Mouse (Mus musculus): ENCODE results near the gene Praf2.

The Praf2 gene

DNA sequence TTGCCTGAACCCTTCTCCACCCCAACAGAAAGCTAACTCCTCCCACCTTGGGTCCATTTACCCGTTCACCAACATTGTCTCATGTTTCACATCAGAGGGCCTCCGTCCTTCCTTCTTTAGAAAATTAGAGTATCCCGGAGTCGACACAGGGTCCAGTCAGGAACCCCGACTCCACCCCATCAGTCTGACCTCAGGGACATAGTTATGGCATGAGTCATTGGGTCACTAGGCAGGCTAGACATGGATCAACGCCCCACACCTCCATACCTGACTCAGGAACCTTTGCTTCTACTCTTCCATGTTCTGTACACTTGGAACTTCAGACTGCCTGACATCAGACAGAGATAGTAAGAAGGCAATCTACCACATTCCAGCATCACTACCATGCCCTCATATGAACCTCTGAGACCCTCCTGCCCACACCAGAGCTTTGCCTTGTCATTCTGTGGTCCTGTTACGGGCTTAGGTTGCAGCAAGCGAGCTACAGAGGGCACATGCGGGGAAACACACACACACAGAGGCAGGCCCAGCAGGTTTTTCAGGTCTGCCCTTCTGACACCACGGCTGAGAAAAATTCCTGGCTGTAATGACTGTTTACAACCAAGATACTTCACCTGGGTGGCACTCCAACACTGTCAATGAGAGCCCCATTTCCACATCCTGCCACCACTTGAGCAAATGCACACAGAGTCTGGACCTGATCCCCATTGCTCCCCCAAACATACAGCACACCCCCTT lies 12.0 kb downstream of the Praf2 start:
- DNase-seq: peak; percentile 38

DNA sequence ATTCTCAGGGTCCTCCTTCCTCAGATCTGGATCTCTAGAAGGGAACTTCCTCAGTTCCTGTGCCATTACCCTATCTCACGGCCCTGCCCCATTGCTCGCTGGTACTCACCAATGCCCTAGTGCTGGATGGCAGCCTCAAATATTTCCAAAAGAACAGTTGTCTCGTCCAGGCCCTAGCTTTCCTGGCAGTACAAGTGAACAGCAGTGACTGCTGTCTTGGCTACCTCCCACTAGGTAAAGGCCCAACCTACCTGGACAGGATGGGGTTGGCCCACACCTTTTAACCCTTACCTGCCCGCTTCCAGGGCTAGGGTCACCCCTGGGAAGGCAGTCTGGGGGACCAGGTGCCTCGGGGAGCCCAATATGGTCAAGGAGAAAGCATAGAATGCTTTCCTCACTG lies 12.9 kb downstream of the Praf2 start:
- DNase-seq: no peak

GRCm38 (mm10) chrX:7743470-7743869 lies 15.2 kb downstream of the Praf2 start:
- DNase-seq: no peak

DNA sequence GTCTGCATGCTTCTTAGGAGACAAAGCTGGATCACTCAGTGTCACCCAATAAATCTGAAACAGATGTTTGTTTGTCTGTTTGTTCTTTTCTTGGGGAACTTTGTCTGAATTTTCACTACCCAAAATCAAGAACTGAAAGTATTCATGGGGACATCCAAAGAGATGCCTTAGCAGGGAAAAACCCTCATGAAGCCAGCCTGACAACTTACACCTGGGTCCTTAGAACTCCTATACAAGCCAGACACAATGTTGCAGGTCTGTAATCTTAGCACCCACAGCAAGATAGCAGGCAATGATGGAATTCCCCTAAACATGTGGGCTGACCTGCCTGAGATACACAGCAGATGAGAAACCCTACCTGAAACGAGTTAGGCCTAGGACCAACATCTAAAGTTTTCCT lies 16.7 kb downstream of the Praf2 start:
- no peak for DNase-seq

GRCm38 (mm10) chrX:7745429-7745828 lies 17.2 kb downstream of the Praf2 start:
- no peak for DNase-seq

DNA sequence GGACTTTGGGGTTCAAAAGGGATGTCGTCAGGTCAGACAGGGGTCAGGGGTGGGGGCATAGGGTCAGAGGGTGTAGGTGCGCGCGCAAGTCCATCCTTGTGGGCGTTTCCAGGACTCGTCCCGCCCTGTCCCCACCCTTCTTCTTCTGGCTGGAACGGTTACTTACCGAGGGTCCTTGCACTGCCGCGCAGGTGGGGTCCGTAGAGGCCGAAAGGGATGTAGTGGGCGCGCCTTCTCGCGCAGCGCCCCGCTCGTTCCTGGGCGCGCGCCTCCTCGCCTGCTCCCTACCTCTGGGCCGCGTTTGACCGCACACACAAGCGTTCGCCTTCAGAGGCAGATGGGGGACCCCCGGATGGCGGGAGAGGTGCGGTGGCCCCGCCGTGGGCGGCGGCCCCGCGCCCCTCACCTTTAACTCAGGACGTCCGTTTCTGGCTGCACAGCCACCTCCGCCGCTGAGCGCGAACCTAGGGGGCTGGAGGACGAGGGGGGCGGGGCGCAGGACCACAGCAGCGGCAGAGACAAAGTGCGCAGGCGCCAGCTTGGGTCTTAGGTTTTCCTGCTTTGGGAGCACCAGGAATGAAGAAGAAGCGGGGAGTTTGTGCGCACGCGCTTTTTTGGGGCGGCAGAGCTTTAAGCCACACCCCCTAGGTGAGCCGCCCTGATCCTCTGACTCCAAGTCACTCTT lies 22.3 kb downstream of the Praf2 start, which contains the start of gene Ccdc120:
Gene Ccdc120 (minus strand): TSS at position 474 of the 685 bp plus-strand sequence.
- peak; percentile 88 for DNase-seq

- peak; percentile 50 for DNase-seq
Measured at GRCm38 (mm10) chrX:7753627-7754026, 25.4 kb downstream of the Praf2 start.

DNA sequence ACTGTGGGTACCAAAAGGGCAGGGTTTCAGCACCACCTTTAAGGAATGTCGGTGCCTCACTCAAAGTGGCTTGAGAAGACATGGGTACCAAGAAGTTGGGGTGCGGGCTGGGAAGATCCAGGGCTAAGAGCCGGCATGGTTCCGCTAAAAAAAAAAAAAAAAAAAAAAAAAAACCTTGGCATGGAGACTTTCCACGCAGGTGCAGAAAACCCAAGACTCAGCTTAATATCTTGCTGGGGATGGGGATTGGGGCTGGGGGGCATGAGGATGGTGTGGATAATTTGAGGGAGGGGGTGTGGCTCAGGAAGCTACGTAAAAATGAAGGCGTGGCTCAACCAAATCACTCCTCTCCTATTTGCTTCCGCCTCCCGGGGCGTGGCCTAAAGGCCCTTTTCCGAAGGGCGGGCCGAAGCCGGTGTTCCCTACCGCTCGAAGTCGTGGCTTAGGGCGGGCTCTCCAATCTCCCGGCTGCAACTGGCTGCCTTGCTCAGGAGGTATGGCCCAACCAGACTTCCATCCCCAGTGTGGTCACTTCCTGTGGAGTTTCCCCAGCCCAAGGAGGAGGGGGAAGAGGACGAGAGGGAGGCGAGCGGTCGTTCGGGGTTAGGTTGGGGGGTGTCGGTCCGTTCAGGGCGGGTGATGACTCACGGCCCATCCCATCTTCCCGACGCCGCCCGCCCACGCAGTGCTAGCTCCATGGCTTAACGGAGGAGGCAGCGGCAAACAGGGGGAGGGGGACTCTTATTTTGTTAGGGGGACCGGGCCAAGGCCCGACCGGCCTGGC lies 34.1 kb downstream of the Praf2 start, which contains the start of gene Tfe3:
Gene Tfe3 (plus strand): TSS at position 424 of the 784 bp plus-strand sequence.
- peak; percentile 95 for DNase-seq

DNA sequence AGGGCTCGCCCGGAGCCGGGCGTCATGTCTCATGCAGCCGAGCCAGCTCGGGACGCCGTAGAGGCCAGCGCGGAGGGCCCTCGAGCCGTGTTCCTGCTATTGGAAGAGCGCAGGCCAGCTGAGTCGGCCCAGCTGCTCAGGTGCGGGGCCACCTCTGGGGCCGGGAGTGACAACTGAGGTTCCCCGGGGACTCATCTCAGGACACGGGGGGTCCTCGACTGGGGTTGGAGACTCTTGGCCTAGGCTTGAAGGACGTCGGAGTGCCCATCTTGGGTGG lies 34.6 kb downstream of the Praf2 start:
- DNase-seq: no peak

- DNase-seq: peak; percentile 50
Measured at GRCm38 (mm10) chrX:7763631-7764393, 35.6 kb downstream of the Praf2 start.

GRCm38 (mm10) chrX:7764657-7765280 lies 36.5 kb downstream of the Praf2 start:
- no peak for DNase-seq

DNA sequence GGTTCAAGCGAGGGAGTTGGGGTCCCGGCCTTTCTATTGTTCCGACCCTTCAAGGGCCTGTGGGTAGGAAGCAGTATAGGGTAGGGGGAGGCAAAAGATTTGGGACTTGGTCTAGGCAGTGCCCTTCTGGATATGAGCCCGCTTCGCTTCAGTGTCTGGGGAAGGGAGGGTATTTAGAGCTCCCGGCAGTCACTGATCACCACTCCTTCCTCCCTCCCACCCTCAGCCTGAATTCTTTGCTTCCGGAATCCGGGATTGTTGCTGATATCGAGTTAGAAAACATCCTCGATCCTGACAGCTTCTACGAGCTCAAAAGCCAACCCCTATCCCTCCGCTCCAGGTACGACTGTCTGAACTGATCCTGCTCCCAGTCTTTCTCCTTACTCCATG lies 37.0 kb downstream of the Praf2 start:
- DNase-seq: peak; percentile 16

- peak; percentile 52 for DNase-seq
Measured at GRCm38 (mm10) chrX:7765764-7766163, 37.5 kb downstream of the Praf2 start.

DNA sequence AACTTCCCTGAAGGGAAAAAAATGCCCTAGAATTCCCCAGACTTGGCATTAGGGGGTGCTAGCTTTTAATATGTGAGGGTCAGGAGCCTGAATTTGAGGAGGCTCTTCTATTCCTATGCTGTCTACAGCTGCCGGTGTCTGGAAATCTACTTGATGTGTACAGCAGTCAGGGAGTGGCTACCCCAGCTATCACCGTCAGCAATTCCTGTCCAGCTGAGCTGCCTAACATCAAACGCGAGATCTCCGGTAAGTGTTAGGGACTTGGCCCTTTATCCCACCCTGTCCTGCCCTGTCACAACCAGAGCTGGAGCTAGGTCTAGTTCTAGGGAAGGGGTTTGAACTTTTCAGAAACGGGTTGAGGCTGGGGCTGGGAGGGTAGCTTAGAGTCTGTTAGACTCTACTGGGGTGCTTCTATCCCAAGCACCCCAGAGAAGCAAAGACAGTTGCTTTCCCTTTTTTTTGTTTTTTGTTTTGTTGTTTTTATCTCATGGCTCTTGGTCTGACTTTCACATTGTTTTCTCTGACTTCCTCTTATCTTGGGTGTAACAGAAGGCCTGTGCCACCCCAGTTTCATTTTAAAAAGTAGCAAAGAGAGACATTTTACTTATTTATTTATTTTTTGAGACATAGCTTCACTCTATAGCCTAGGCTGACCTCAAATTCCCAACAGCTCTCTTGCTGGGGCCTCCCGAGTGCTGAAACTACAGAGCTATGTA lies 41.2 kb downstream of the Praf2 start:
- DNase-seq: no peak

DNA sequence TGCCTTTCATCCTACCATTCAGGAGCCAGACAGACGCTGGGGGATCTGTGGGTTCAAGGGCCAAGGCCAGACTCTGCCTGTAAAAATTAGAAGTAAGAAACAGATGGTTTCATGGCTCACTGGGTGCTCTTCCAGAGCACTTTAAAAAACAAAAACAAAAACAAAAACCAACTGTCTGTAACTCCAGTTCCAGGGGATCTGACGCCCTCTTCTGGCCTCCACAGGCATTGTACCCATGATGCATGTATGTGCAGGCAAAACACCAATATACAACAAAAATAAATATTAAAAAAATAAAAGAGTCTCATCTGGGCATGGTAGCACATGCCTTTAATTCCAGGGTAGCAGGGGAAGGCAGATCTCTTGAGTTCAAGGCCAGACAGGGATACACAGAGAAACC lies 44.5 kb downstream of the Praf2 start:
- DNase-seq: peak; percentile 55

DNA sequence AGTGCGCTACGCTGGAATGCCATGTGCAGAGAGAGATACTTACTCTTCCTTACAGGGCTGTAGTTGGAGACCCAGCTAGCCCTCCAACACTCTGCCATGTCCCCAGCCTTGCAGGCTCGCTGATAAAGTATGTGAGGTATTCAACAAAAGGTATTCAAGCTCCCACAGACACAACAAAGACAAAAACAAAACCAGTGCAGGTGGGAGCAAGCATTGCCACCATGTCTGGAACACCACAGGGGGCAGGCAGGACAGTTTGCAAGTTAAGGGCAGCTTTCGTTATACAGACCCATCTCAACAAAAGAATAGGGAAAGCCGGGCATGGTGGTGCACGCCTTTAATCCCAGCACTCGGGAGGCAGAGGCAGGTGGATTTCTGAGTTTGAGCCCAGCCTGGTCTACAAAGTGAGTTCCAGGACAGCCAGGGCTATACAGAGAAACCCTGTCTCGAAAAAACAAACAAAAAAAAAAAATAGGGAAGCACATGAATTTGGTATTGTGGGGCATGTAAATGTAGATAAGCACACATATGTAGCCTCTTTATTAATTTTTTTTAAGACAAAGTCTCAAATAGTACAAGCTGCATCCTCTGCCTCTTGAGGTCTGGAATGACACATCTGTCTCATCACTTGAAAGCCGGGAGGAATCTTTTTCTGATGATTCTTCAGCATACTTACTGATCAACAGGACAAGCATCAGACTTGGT lies 47.4 kb downstream of the Praf2 start:
- no peak for DNase-seq

DNA sequence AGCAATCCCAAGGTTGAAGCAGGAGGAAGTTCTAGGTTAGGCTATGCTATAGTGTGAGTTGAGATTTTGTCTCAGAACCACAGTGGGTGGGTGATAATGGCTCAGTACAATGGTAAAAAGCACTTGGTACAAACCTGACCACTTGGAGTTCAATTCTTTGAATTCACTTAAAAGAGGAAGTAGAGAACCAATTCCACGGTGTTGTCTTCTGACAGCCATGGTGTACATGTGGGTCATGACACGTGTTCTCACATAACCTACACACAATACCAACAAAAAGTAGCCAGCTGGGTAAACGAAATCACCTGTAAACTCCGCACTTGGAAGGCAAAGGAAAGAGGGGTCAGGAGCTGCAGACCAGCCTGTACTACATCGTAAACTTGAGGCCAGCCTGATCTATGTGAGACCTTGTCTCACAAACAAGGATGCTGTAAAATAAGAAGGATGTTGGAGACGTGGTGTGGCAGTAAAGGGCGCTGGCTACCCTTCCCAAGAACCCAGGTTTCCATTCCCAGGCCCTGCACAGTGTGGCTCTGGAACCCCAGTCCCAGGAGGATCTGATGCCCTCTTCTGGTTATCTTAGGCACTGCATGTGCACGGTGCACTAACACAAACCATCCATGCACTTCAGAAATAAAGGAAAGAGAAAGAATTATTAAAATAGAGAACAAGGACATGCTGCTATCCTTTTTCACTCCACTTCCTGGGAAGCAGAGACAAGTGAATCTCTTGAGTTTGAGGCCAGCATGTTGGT lies 48.3 kb downstream of the Praf2 start:
- peak; percentile 78 for DNase-seq

DNA sequence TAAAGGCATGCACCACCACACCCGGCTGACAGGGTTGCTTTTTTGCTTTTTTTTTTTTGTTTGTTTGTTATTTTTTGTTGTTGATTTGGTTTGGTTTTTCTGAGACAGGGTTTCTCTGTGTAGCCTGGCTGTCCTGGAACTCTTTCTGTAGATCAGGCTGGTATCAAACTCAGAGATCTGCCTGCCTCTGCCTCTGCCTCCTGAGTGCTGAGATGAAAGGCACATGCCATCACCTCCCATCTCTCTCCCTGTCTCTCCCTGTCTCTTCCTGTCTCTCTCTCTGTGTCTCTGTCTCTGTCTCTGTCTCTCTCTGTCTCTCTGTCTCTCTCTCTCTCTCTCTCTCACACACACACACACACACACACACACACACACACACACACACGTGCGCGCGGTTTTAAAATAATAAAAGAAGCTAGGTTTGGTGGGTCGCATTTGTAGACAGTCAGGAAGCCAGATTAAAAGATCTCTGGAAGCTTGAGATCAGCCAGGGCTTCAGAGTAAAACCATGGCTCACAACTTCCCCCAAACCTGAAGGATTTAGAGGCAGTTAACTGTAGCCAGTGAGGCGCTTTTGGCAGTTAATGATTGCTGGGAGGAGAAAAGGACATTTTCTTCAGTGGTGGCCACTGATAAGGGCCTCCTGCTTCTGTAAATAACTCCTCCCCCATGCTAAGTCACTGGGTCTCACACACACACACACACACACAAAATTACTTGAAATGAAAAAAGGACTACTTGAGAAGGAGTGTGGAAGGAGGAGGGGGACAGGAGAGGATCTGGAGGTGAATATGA lies 50.4 kb downstream of the Praf2 start:
- no peak for DNase-seq

DNA sequence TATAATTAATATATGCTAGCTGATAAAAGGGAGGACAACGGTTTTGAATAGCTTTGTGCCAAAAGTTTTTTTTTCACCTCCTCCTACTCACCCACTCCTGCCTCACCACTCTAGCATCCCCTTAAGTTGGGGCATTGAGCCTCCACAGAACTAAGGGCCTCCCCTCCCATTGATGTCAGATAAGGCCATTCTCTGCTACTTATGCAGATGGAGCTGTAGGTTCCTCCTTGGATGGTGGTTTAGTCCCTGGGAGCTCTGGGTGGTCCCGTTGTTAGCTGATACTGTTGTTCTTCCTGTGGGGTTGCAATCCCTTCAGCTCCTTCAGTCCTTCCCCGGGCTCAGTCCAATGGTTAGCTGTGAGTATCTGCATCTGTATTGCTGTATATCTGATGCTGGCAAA lies 51.1 kb downstream of the Praf2 start:
- no peak for DNase-seq
